Mouse (Mus musculus) limb, embryonic 14.5 days (tissue): ENCODE results near the gene Tmco1. TPM values are rescaled to one million over a fixed set of nuclear protein-coding genes. Genes with fewer than 3 reads are reported as not detected.

Experiments used
- ATAC-seq: fragments of 200-750 bp; cut with Nextera tagmentation; 2 replicates; pipeline ENCODE4 v1.8.0; 2017; ENCODE audit warnings: low read depth, moderate number of reproducible peaks, moderate TSS enrichment; ENCODE audit not compliant: low FRiP score
- DNase-seq: peaks from one replicate; pipeline ENCODE4 v3.0.0-alpha.2; 2015; ENCODE audit warnings: low spot score
- H3K27ac ChIP-seq: fragments of 300-500 bp; sonication (generic); replicated peaks from 2 replicates; pipeline ENCODE4 v1.5.1; 2014; ENCODE audit warnings: low read depth, mild to moderate bottlenecking, low read length, moderate library complexity, mixed read lengths
- H3K27me3 ChIP-seq: fragments of 300-500 bp; sonication (generic); 2 replicates; pipeline ENCODE4 v1.6.1; 2014; ENCODE audit warnings: low read length, mixed read lengths; ENCODE audit not compliant: control insufficient read depth, insufficient read depth
- H3K36me3 ChIP-seq: fragments of 300-500 bp; sonication (generic); 2 replicates; pipeline ENCODE4 v1.6.1; 2014; ENCODE audit warnings: mild to moderate bottlenecking, low read length, moderate library complexity, mixed read lengths; ENCODE audit not compliant: control insufficient read depth, insufficient read depth
- H3K4me1 ChIP-seq: fragments of 300-500 bp; sonication (generic); 2 replicates; pipeline ENCODE4 v1.6.1; 2014; ENCODE audit warnings: antibody characterized with exemption, low read length, mixed read lengths; ENCODE audit not compliant: control insufficient read depth, insufficient read depth
- H3K4me2 ChIP-seq: fragments of 300-500 bp; sonication (generic); replicated peaks from 2 replicates; pipeline ENCODE4 v1.6.1; 2014; ENCODE audit warnings: low read depth, mild to moderate bottlenecking, low read length, moderate library complexity; ENCODE audit not compliant: severe bottlenecking
- H3K4me3 ChIP-seq: fragments of 300-500 bp; sonication (generic); replicated peaks from 2 replicates; pipeline ENCODE4 v1.5.1; 2014; ENCODE audit warnings: low read length
- H3K9ac ChIP-seq: fragments of 300-500 bp; sonication (generic); 2 replicates; pipeline ENCODE4 v1.6.1; 2014; ENCODE audit warnings: mild to moderate bottlenecking, low read depth, low read length, moderate library complexity; ENCODE audit not compliant: severe bottlenecking
- H3K9me3 ChIP-seq: fragments of 300-500 bp; sonication (generic); 2 replicates; pipeline ENCODE4 v1.6.1; 2016; ENCODE audit warnings: low read length; ENCODE audit not compliant: control insufficient read depth
- POLR2A ChIP-seq: fragments of 200-500 bp; IDR thresholded peaks from 2 replicates; pipeline ENCODE4 v1.8.0; 2012; ENCODE audit warnings: inconsistent platforms, mild to moderate bottlenecking, moderate library complexity, borderline replicate concordance; ENCODE audit not compliant: insufficient read depth, insufficient read length; ENCODE audit errors: extremely low read depth
- WGBS: fragments of 180-500 bp; shearing (Covaris S2); extraction: QIAGEN DNeasy Blood & Tissue Kit; methylation state at CpG from one replicate; pipeline ENCODE4 v1.1.7; 2014; 5-methylcytosine and 5-hydroxymethylcytosine counted together
- microRNA-seq: library from miRNA; unstranded; fragments of <30 nt; microRNA quantifications from one replicate; pipeline ENCODE4, GENCODE M21; 2016
- polyA plus RNA-seq, 2 experiments: library from polyadenylated mRNA; depleted of rRNA in 1 of 2; stranded (reverse) in 1 of 2; unstranded in 1 of 2; fragments of >200 nt; fragmentation: Nextera tagmentation in 1 of 2; extraction: Ambion mirVana in 1 of 2; gene quantifications; 2 replicates each; pipeline versions ENCODE4 v1.2.1 to v1.2.3; 2012 to 2014

Gene Tmco1
- polyA plus RNA-seq, 2 experiments, result 73.4 to 86.5 TPM

DNA sequence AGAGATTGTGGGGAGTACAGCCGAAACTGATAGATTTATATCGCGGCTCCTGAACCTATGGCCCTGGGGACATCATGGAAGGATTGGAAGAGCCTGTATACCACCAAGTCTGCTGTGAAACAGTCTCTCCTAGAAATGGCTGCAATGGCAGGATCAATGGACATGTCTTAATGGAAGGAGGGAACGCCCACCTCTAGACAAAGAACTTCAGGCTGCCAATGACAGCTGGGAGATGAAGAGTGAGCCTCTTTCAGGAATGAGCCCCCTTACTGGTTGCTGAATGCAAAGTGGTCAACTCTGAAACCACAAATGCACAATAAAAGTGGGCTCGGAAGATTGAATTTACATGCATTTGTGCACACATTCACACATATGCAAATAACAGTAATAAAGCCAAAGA, 74.6 kb downstream of the Tmco1 start:
- Histone ChIP-seq H3K4me2 (no peak overlapping the region), H3K4me1 (no peaks in the 10 kb centered on the region), H3K4me3 (no peak overlapping the region), H3K27ac (no peak overlapping the region), H3K36me3 (no peaks in the 10 kb centered on the region), H3K9ac (no peak overlapping the region), H3K9me3 (no peaks in the 10 kb centered on the region), H3K27me3 (no peaks in the 10 kb centered on the region)
- ATAC-seq (no peak), DNase-seq (no peak)
- WGBS, result 86% methylated on average over 5 of the region's 5 CpGs
- no peak for TF ChIP-seq POLR2A

DNA sequence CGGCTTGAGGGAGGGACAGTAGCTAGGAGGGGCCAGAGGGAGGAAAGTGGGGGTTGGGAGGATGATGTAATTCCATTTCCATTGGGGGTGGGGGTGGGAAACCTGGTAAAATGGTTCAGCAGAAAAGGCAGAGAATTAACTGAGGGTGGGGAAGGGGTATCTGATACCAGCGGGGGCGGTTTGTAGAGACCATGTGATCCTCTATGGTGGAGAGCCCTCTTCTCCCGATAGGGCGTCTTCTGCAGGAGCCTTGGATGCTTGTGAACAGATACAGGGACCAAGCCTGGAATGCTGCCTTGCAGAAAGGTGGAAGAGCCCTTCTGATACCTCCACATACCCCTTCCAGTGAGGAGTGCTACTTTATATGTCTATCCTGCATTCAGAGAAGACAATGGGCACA, 75.0 kb downstream of the Tmco1 start:
- 92% methylated on average over 5 of the region's 5 CpGs for WGBS
- ATAC-seq, result no peak

More for the DNA sequence above, 75.0 kb downstream of the Tmco1 start:
- H3K27me3 ChIP-seq, result no peaks in the 10 kb centered on the region
- H3K4me3 ChIP-seq, result no peak overlapping the region
- no peaks in the 10 kb centered on the region for H3K9me3 ChIP-seq
- H3K4me2 ChIP-seq, result no peak overlapping the region
- no peaks in the 10 kb centered on the region for H3K36me3 ChIP-seq
- no peak for DNase-seq
- no peak overlapping the region for H3K27ac ChIP-seq
- no peak for TF ChIP-seq POLR2A
- no peak overlapping the region for H3K9ac ChIP-seq
- H3K4me1 ChIP-seq, result no peaks in the 10 kb centered on the region

Small RNAs within 50 kb of the gene (microRNA-seq; reads per million reads assigned to microRNA genes)
- gene Gm25911, result not detected
- not detected for gene Mir6347

Other genes starting within 250 kb of the Tmco1 start
- gene Uck2, start 23.1 kb upstream of the Tmco1 start, polyA plus RNA-seq (2012; rRNA removed), result 42.5 and 45.7 TPM in 2 replicates
- 69.3 and 78.2 TPM in 2 replicates for gene Uck2, start 23.1 kb upstream of the Tmco1 start, polyA plus RNA-seq (2014; fragmentation: Nextera tagmentation; extraction: Ambion mirVana)
- gene Aldh9a1, start 41.6 kb downstream of the Tmco1 start, polyA plus RNA-seq (2012; rRNA removed), result 28.3 and 32.7 TPM in 2 replicates
- gene Aldh9a1, start 41.6 kb downstream of the Tmco1 start, polyA plus RNA-seq (2014; fragmentation: Nextera tagmentation; extraction: Ambion mirVana), result 46.7 and 57.4 TPM in 2 replicates
- 45.7 and 52.0 TPM in 2 replicates for gene Mgst3, start 85.5 kb downstream of the Tmco1 start, polyA plus RNA-seq (2012; rRNA removed)
- gene Mgst3, start 85.5 kb downstream of the Tmco1 start, polyA plus RNA-seq (2014; fragmentation: Nextera tagmentation; extraction: Ambion mirVana), result 58.3 and 59.6 TPM in 2 replicates
- 0.05 TPM in 1 of 2 replicates, not detected in the other for gene Lrrc52, start 158.4 kb downstream of the Tmco1 start, polyA plus RNA-seq (2012; rRNA removed)
- gene Lrrc52, start 158.4 kb downstream of the Tmco1 start, polyA plus RNA-seq (2014; fragmentation: Nextera tagmentation; extraction: Ambion mirVana), result 0.29 TPM in 1 of 2 replicates, not detected in the other